Mouse (Mus musculus): ENCODE results near the gene Gabrb3.

- TF ChIP-seq EP300 (IDR thresholded peaks at IDR 0.05) (no peak), CTCF (IDR thresholded peaks at IDR 0.05) (no peak)
These were observed 172.3 kb downstream of the Gabrb3 start for GRCm38 (mm10) chr7:57591578-57592431.

Data from lung, postnatal 0 days (tissue).